Mouse (Mus musculus) cerebellum, postnatal 14 days (tissue): ENCODE measurements around the gene Nup98.

Source experiments
- DNase-seq, 2 experiments: peaks; one replicate each; pipeline ENCODE4 v3.0.0; 2021; ENCODE audit warnings: mixed read lengths in 2 of 2

The Nup98 gene

GRCm38 (mm10) chr7:102116579-102117331 lies 93.2 kb downstream of the Nup98 start, which contains the start of gene Chrna10:
TSS of gene Chrna10 (minus strand) at chr7:102116828.
- DNase-seq: no peak

GRCm38 (mm10) chr7:102113151-102113729 lies 96.7 kb downstream of the Nup98 start:
- no peak for DNase-seq

DNA sequence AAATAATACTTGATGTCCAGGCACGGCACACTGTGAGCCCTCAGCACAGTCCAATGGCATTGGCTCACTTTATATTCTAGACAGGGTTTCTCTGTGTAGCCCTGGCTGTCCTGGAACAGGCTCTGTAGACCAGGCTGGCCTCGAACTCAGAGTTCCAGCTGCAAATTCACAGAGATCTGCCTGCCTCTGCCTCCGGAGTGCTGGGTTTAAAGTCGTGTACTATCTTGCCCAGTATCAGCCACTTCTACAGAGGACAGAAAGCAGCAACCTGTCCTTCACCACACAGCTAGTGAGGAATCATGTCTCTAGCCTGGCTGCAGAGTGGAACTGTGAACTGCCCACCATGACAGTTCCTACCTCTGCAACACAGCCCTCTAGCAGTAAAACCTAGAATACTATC lies 100.2 kb downstream of the Nup98 start:
- DNase-seq: no peak

DNA sequence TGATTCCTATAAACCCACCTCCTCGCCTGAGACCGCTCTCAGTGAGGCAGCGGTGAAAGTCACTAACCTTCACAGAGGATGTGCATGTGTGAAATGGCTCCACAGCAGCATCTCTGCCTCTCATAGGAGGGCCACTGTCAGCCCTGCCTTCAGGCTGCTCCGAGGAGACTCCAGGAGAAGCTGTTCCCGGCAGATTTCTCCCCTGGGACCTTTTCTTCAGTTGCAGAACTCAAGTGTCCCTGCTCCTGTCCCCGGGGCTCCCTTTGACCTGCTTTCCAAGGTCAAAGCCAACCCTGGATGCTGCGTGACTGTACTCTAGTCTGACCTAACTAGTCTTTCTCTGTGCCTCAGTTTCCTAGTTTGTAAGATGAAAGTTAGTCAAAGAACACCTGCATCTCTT lies 100.8 kb downstream of the Nup98 start, which contains the start of gene Art5:
Art5 (minus strand) TSS at position 319 of the 400 bp plus-strand sequence.
- DNase-seq: no peak

- no peak for DNase-seq
These were observed 101.8 kb downstream of the Nup98 start for GRCm38 (mm10) chr7:102108206-102108605.

GRCm38 (mm10) chr7:102106700-102107141 lies 103.3 kb downstream of the Nup98 start:
- DNase-seq: peak; percentile 48 to 54

DNA sequence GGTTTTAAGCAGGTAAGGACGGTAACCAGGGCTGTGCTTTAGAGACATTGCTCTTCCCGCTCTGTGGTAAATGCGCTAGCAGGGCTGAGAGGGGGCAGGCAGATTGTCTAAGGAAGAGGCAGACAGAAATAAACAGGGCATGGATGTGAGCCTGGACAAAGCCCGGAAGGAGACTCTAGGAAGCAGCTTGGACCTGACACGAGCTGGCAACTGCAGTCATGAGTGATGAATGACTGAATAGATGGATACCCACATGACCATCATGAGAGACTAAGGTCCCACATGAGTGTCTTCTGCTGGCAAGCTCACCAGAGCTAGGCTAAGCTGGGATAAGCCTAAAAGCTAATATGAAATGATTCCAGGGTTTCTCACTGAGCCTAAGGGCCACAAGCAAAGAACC lies 105.8 kb downstream of the Nup98 start:
- DNase-seq: peak; percentile 65 to 69

- DNase-seq: no peak
These were observed 106.4 kb downstream of the Nup98 start for GRCm38 (mm10) chr7:102103555-102103954.

DNA sequence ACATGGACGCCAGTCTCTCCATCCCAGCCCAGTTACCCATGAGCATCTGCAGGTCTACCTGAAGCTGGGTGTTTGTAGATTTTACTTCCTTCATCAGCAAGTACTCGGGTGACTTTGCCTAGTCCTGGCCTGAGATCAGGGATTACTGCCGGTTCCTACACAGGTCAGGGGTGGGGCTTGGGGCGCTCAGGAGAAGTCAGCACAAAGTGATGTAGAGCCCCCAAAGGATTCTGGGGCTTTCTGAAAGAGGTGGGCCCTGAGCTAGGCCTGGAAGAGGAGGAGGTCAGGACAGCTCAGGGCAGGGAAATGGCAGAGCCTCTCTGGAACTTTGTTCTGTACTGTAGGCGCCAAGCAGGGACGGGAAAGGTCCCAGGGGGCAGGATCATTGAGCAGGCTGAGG lies 107.3 kb downstream of the Nup98 start:
- no peak for DNase-seq

DNA sequence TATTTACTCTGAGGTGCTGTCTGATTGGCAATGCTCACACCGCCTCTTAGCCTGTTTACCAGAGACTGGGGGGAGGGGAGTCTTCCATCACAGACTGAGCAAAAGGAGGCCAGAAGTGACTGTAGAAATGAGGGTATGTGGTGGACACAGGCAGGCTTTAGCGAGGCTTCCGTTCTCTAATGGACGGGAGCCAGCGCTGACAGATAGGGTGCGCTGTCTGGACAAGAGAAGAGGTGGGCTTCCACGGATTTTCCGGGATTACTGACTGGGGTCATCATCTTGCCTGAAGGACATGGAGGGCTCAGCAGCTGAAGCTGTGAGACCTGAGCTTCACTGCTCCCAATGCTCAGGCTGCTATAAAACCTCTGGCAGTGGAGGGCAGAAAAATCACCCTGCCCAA lies 107.7 kb downstream of the Nup98 start:
- DNase-seq: peak in 1 of 2 experiments; percentile 38

- DNase-seq: no peak
These were observed 108.5 kb downstream of the Nup98 start, which contains the start of gene Art1 for GRCm38 (mm10) chr7:102101487-102101886. TSS of gene Art1 (plus strand) at chr7:102101743.

GRCm38 (mm10) chr7:102100868-102101267 lies 109.1 kb downstream of the Nup98 start:
- no peak for DNase-seq

- no peak for DNase-seq
These were observed 110.0 kb downstream of the Nup98 start for GRCm38 (mm10) chr7:102099760-102100661.

DNA sequence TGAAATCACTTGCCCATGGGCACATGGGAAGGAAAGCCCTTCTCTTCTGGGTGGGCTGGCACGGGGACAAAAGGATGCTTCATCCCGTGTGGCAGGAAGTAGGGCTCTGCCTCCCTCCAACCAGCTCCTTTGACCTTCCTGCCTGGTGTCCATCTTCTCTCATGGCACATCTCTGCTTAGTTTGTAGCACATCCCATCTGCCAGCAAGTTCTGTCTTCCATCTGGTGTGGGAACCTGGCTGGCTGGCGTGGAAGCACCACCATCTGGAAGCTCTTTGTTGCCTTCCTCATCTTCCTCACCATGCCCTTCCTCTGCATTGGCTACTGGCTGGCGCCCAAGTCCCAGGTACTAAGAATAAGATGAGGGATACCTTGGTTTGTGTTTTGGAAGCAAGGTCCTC lies 122.6 kb downstream of the Nup98 start:
- peak; percentile 41 to 46 for DNase-seq

DNA sequence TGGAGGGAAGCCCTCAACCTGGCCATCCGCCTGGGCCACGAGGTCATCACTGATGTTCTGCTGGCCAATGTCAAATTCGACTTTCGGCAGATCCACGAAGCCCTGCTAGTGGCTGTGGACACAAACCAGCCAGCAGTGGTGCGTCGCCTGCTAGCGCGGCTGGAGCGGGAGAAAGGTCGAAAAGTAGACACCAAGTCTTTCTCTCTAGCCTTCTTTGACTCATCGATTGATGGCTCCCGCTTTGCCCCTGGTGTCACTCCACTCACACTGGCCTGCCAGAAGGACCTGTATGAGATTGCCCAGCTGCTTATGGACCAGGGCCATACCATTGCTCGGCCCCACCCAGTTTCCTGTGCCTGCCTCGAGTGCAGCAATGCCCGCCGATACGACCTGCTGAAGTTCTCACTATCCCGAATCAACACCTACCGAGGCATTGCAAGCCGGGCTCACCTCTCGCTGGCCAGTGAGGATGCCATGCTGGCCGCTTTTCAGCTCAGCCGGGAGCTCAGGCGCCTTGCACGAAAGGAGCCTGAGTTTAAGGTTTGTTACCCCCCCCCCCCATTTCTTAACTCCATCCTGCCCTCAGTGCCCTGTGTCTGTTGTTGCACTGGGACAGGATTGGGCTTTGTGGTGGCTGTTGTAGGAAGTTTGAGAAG lies 125.8 kb downstream of the Nup98 start:
- no peak for DNase-seq

GRCm38 (mm10) chr7:102082816-102083215 lies 127.2 kb downstream of the Nup98 start, which contains the start of gene Trpc2:
TSS of gene Trpc2 (plus strand) at chr7:102083116.
- DNase-seq: no peak

DNA sequence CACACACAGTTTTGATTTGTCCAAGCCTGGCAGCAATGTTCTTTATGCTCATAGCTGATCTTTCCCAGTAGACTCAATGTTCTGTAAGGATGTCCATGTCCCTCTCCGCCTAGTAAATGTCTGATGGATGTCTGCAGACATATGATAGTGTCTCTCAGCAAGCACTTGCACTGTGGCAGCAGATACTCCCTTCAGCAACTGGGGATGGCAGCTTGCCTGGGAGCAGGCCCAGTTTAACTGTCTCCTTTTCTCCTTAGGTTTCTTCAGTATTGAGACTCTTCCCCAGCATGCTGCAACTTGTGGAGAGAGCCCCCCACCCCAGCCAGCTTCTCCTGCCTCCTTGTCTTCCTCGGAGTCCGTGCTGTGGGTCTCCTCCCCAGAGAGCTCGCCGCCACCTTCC lies 128.2 kb downstream of the Nup98 start:
- no peak for DNase-seq

- no peak for DNase-seq
These were observed 129.7 kb downstream of the Nup98 start for GRCm38 (mm10) chr7:102080311-102080710.

GRCm38 (mm10) chr7:102078517-102078916 lies 131.5 kb downstream of the Nup98 start:
- peak; percentile 55 to 68 for DNase-seq

DNA sequence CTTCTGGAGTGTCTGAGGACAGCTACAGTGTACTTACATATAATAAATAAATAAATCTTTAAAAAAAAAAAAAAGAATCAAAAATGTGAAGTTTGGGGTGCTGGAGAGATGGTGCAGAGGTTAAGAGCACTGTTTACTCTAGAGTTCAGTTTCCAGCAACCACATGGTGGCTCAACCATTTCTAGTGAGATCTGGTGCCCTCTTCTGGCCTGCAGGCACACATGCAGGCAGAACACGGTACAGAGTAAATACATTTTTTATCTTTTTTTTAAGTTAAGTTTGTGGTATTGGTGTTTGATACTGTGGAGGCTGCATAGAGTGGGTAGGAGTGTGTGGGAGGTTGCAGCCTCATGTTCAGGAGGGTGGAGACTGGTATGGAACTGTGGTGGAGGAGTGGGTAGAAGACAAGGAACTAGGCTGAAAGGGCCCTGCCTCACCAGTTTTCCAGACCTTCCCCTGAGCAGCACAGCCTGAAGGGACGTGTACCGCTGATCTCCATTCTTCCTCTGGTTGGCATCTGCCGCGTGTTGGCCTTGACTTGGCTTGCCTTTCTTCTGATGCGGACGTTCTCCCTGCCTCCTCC lies 133.2 kb downstream of the Nup98 start:
- DNase-seq: peak in 1 of 2 experiments; percentile 29
